Mouse (Mus musculus) urinary bladder, adult 18-20 months (tissue): ENCODE measurements around the gene Wfdc21.

ENCODE experiments used
- DNase-seq, 2 experiments: peaks; one replicate each; pipeline ENCODE4 v3.0.0; 2022; ENCODE audit warnings: low spot score in 2 of 2, mixed read lengths in 2 of 2

The Wfdc21 gene

GRCm38 (mm10) chr11:83746681-83747080 lies at the start of gene Wfdc21:
TSS of gene Wfdc21 (plus strand) at chr11:83746940.
- no peak for DNase-seq

DNA sequence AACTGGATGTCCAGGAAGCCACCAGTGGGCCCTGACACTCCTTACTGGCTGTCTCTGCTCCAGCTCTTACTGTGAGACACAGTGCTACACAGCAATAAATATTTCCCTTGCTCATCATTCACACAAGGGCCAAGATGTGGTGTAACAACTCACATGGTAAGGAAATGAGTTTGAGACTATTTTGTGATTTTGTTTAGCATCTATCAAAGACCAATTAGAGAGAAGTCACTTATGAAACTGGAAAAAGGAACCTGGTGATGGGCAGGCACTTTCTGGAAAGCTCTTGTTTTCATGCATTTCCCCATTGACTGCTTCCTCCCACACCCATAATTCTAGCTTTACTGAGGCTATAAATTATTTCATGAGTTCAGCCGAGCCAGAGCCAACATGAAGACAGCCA lies 43.0 kb upstream of the Wfdc21 start, which contains the start of gene Wfdc17:
Gene Wfdc17 (plus strand): TSS at position 287 of the 400 bp plus-strand sequence.
- no peak for DNase-seq

GRCm38 (mm10) chr11:83708715-83709114 lies 38.0 kb upstream of the Wfdc21 start, which contains the start of gene Wfdc18:
TSS of gene Wfdc18 (plus strand) at chr11:83709015.
- no peak for DNase-seq

DNA sequence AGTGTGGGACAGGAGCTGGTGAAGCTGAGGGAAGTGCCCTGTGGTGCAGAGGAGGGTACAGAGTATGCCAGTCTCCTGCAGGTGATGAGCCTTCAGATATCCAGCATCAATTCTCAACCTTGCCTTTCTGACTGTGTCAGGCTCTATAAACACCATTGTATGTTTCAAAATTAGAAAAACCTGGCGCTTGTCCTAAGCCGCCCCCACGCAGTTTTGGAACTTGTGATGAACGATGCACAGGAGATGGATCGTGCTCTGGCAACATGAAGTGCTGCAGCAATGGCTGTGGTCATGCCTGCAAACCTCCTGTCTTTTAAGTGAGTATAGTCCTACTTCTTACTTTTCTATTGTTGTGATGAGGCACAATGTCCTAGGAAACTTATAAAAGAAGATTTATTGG lies 37.1 kb upstream of the Wfdc21 start:
- DNase-seq = no peak

DNA sequence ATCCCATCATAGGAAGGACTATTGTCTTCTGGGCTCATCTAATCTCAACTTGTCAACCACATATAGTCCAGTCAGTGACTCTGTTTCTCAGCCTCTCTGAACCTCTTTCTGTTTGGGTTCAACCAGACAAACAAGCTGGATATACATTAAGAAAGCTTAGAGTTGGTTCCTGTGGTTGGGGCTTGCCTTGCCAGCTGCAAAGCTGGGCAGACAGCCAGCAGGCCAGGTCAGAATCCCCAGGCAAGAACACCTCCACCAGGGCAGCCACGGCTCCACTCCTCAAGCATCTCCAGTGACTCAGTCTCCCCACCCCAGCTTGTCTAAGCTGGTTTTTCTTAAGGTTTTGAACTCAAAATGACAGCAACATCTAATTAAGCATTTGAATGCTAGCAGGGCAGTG lies 34.1 kb upstream of the Wfdc21 start:
- DNase-seq = no peak

GRCm38 (mm10) chr11:83713925-83714324 lies 32.8 kb upstream of the Wfdc21 start:
- no peak for DNase-seq

GRCm38 (mm10) chr11:83717042-83717665 lies 29.6 kb upstream of the Wfdc21 start:
- DNase-seq = no peak

DNA sequence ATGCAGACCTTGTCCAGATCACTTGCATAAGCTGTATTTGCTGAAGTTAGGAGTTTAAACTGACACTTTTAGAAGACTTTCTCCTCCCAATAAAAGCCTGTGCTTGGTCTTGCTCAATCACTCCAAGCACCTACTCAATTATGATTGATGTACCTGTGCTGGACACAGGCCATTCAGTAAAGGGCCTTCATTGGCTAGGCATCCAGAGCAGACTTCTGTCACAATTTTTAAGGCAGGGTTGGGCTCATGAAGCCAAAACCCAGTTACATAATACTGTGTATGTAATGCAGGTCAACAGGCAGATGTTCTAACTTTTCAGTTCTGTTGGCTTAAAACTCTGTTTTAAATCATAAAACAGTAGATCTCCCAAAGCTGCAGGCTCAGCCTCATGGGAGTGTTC lies 26.0 kb upstream of the Wfdc21 start:
- DNase-seq = no peak

- no peak for DNase-seq
Measured at GRCm38 (mm10) chr11:83728757-83729432, 17.8 kb upstream of the Wfdc21 start.

DNA sequence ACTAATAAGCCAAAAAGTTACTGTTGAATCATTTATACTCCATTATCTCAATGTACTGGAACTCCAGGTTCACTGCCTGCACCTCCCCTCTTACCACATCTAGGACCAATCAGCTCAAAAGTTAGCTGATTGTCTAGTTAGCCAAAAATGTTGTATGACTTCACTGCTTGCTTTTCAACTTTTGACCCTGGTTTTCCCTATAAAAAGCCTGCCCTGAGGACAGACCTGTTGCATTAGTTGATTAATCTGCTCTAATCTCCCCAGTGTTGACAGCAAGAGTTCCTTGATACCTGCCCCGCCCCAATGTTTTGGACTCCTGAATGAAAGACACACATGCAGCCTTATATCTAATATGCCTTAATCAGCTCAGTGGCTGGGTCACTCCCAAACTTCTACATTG lies 15.6 kb upstream of the Wfdc21 start:
- no peak for DNase-seq

- DNase-seq = no peak
Measured at GRCm38 (mm10) chr11:83733071-83733640, 13.6 kb upstream of the Wfdc21 start.

GRCm38 (mm10) chr11:83734215-83734614 lies 12.5 kb upstream of the Wfdc21 start:
- DNase-seq = no peak

- no peak for DNase-seq
Measured at GRCm38 (mm10) chr11:83735881-83736280, 10.9 kb upstream of the Wfdc21 start.

GRCm38 (mm10) chr11:83737109-83737558 lies 9.6 kb upstream of the Wfdc21 start:
- no peak for DNase-seq

- peak; percentile 48 to 60 for DNase-seq
Measured at GRCm38 (mm10) chr11:83739241-83739640, 7.5 kb upstream of the Wfdc21 start.

DNA sequence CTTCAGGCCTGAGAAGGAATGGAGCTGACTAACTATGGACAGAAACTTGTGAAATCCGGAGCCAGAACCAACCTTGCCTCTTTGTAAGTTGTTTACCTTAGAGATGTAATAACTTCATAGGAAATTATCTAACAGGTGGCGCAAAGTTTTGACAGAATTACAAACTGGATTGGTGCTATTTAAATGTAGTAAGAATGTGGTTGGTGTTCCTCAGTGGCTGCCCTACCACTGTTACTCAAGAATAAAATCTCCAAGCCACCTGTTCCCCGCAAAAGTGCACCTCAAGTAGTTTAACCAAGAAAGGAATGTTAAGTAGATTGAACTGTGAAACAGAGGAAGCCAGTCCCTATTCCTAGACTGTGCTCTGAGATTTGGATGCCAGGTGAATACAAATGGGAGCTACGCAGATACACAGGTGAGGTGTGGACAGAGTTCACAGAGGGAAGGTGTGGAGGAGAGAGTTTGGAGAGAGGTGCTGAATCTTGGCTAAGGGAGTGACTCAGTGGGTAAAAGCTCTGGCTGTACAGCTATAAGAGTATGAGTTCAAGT lies 6.2 kb upstream of the Wfdc21 start:
- DNase-seq = no peak

GRCm38 (mm10) chr11:83741841-83742240 lies 4.9 kb upstream of the Wfdc21 start:
- DNase-seq = no peak

DNA sequence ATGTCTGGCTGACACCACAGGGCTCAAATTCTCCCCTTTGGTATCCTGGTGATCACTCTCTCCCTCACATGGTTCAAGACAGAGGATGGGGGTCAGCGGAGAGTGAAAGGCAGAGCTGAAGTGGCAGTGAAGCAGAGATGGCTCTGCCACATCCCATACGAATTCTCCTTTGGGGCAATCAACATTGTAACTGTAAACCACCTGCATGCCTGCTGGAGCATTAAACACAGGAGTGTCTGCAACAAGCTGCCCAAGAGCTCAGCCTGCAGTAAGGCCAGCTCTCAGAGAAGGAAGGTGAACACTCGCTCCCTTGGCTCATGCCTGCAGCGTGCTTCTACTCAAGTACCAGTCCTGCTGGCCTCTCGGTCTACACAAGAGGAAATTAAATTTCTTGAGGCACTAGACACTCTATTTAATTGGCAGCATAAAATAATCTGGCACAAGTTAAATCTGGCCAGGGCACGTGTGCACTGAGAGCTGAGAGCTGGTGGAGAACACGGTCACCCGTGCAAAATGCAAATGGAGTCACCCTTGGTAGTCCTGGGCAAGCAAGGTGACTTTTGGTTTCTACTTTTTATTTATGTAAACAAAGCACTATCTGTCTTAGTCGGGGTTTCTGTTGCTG lies 3.9 kb upstream of the Wfdc21 start:
- DNase-seq = no peak

DNA sequence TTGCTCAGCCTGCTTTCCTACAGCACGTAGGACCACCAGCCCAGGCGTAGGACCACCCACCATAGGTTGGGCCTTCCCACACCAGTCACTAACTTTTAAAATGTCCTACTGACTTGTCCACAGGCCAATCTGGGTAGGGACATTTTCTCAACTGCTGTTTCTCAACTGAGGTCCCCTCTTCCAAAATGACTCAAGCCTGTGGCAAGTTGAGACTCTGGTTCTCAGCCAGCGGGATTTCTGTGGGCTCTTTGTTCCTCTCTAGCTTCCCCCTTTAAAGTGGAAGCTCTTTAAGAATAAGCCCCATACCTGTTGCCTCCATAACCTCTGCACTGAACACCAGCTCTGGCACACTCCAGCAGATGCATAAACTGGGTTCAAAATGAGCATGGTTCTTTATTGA lies 3.2 kb upstream of the Wfdc21 start:
- no peak for DNase-seq

- no peak for DNase-seq
Measured at GRCm38 (mm10) chr11:83746152-83746551, 588 bp upstream of the Wfdc21 start.

- DNase-seq = no peak
Measured at GRCm38 (mm10) chr11:83747376-83748265, 881 bp downstream of the Wfdc21 start.
